Mouse (Mus musculus): ENCODE results near the gene Spock1. TPM values are rescaled to one million over a fixed set of nuclear protein-coding genes. Genes with fewer than 3 reads are reported as not detected.
"Not testable (repeated sequence)": the region's sequence is repeated elsewhere in the genome, so short reads cannot be mapped to it uniquely, and the experiment has no call there.

Spock1 gene
- polyA plus RNA-seq, 1 experiment from 2014 or later: 1.2 TPM

GRCm38 (mm10) chr13:57494838-57495237, 413.3 kb downstream of the Spock1 start:
- H3K4me3 ChIP-seq (ENCODE audit: low read depth, low read length): no peak overlapping the region
- no peak overlapping the region for H3K9ac ChIP-seq (ENCODE audit: low read length)
- no peak overlapping the region for H3K27ac ChIP-seq (replicated peaks; ENCODE audit: low read depth, low read length)
- ATAC-seq (ENCODE audit: insufficient number of reproducible peaks, low FRiP score, low TSS enrichment, low read depth): no peak
- WGBS: 45% methylated on average over 1 of the region's 1 CpGs
- no peaks in the 10 kb centered on the region for H3K36me3 ChIP-seq (ENCODE audit: control insufficient read depth, insufficient read depth, low read length)
- no peaks in the 10 kb centered on the region for H3K27me3 ChIP-seq (ENCODE audit: control insufficient read depth, insufficient read depth, low read length)
- H3K4me1 ChIP-seq (ENCODE audit: control insufficient read depth, insufficient read depth, low read length): no peaks in the 10 kb centered on the region
- DNase-seq (ENCODE audit: low spot score): no peak
- H3K4me2 ChIP-seq (ENCODE audit: low read depth, severe bottlenecking): no peak overlapping the region
- no peaks in the 10 kb centered on the region for H3K9me3 ChIP-seq (ENCODE audit: control insufficient read depth, low read length)

GRCm38 (mm10) chr13:57488926-57489325, 419.2 kb downstream of the Spock1 start:
- Histone ChIP-seq H3K4me1 (ENCODE audit: control insufficient read depth, insufficient read depth, low read length) (no peaks in the 10 kb centered on the region), H3K27me3 (ENCODE audit: control insufficient read depth, insufficient read depth, low read length) (no peaks in the 10 kb centered on the region), H3K9me3 (ENCODE audit: control insufficient read depth, low read length) (no peaks in the 10 kb centered on the region), H3K9ac (ENCODE audit: low read length) (no peak overlapping the region), H3K36me3 (ENCODE audit: control insufficient read depth, insufficient read depth, low read length) (no peaks in the 10 kb centered on the region), H3K4me2 (ENCODE audit: low read depth, severe bottlenecking) (no peak overlapping the region), H3K4me3 (ENCODE audit: low read depth, low read length) (no peak overlapping the region), H3K27ac (replicated peaks; ENCODE audit: low read depth, low read length) (no peak overlapping the region)
- WGBS: 79% methylated on average over 8 of the region's 8 CpGs
- DNase-seq (ENCODE audit: low spot score) (no peak), ATAC-seq (ENCODE audit: insufficient number of reproducible peaks, low FRiP score, low TSS enrichment, low read depth) (no peak)

GRCm38 (mm10) chr13:57484426-57485168, 423.5 kb downstream of the Spock1 start:
- Histone ChIP-seq H3K9ac (ENCODE audit: low read length) (no peak overlapping the region), H3K4me2 (ENCODE audit: low read depth, severe bottlenecking) (no peak overlapping the region), H3K27ac (replicated peaks; ENCODE audit: low read depth, low read length) (no peak overlapping the region), H3K9me3 (ENCODE audit: control insufficient read depth, low read length) (no peaks in the 10 kb centered on the region), H3K36me3 (ENCODE audit: control insufficient read depth, insufficient read depth, low read length) (no peaks in the 10 kb centered on the region), H3K4me3 (ENCODE audit: low read depth, low read length) (no peak overlapping the region), H3K4me1 (ENCODE audit: control insufficient read depth, insufficient read depth, low read length) (no peaks in the 10 kb centered on the region), H3K27me3 (ENCODE audit: control insufficient read depth, insufficient read depth, low read length) (no peaks in the 10 kb centered on the region)
- DNase-seq (ENCODE audit: low spot score): no peak
- no peak for ATAC-seq (ENCODE audit: insufficient number of reproducible peaks, low FRiP score, low TSS enrichment, low read depth)
- 85% methylated on average over 16 of the region's 16 CpGs for WGBS

GRCm38 (mm10) chr13:57476700-57477099, 431.4 kb downstream of the Spock1 start:
- H3K27ac ChIP-seq (replicated peaks; ENCODE audit: low read depth, low read length): no peak overlapping the region
- H3K36me3 ChIP-seq (ENCODE audit: control insufficient read depth, insufficient read depth, low read length): no peaks in the 10 kb centered on the region
- H3K4me2 ChIP-seq (ENCODE audit: low read depth, severe bottlenecking): no peak overlapping the region
- no peaks in the 10 kb centered on the region for H3K27me3 ChIP-seq (ENCODE audit: control insufficient read depth, insufficient read depth, low read length)
- H3K9ac ChIP-seq (ENCODE audit: low read length): no peak overlapping the region
- H3K9me3 ChIP-seq (ENCODE audit: control insufficient read depth, low read length): no peaks in the 10 kb centered on the region
- 21% methylated on average over 6 of the region's 6 CpGs for WGBS
- DNase-seq (ENCODE audit: low spot score) (peak; percentile 50), ATAC-seq (ENCODE audit: insufficient number of reproducible peaks, low FRiP score, low TSS enrichment, low read depth) (no peak)
- no peak overlapping the region for H3K4me3 ChIP-seq (ENCODE audit: low read depth, low read length)
- no peaks in the 10 kb centered on the region for H3K4me1 ChIP-seq (ENCODE audit: control insufficient read depth, insufficient read depth, low read length)

- DNase-seq (ENCODE audit: low spot score) (no peak), ATAC-seq (ENCODE audit: insufficient number of reproducible peaks, low FRiP score, low TSS enrichment, low read depth) (no peak)
- no peaks in the 10 kb centered on the region for H3K27me3 ChIP-seq (ENCODE audit: control insufficient read depth, insufficient read depth, low read length)
- H3K4me2 ChIP-seq (ENCODE audit: low read depth, severe bottlenecking): no peak overlapping the region
- H3K4me3 ChIP-seq (ENCODE audit: low read depth, low read length): no peak overlapping the region
- H3K9ac ChIP-seq (ENCODE audit: low read length): no peak overlapping the region
- H3K4me1 ChIP-seq (ENCODE audit: control insufficient read depth, insufficient read depth, low read length): no peaks in the 10 kb centered on the region
- no peaks in the 10 kb centered on the region for H3K36me3 ChIP-seq (ENCODE audit: control insufficient read depth, insufficient read depth, low read length)
- H3K27ac ChIP-seq (replicated peaks; ENCODE audit: low read depth, low read length): no peak overlapping the region
- no peaks in the 10 kb centered on the region for H3K9me3 ChIP-seq (ENCODE audit: control insufficient read depth, low read length)
- WGBS: 75% methylated on average over 2 of the region's 2 CpGs
Observed at GRCm38 (mm10) chr13:57474068-57474467, 434.1 kb downstream of the Spock1 start.

- not testable (repeated sequence) for H3K4me1 ChIP-seq (ENCODE audit: control insufficient read depth, insufficient read depth, low read length); H3K4me3 ChIP-seq (ENCODE audit: low read depth, low read length); H3K9ac ChIP-seq (ENCODE audit: low read length); H3K36me3 ChIP-seq (ENCODE audit: control insufficient read depth, insufficient read depth, low read length); H3K27ac ChIP-seq (replicated peaks; ENCODE audit: low read depth, low read length); DNase-seq (ENCODE audit: low spot score); H3K4me2 ChIP-seq (ENCODE audit: low read depth, severe bottlenecking); ATAC-seq (ENCODE audit: insufficient number of reproducible peaks, low FRiP score, low TSS enrichment, low read depth); H3K9me3 ChIP-seq (ENCODE audit: control insufficient read depth, low read length); H3K27me3 ChIP-seq (ENCODE audit: control insufficient read depth, insufficient read depth, low read length)
- WGBS: 85% methylated on average over 3 of the region's 4 CpGs
Observed at GRCm38 (mm10) chr13:57470922-57471321, 437.2 kb downstream of the Spock1 start.

GRCm38 (mm10) chr13:57459978-57460377, 448.2 kb downstream of the Spock1 start:
- ATAC-seq (ENCODE audit: insufficient number of reproducible peaks, low FRiP score, low TSS enrichment, low read depth) (no peak), DNase-seq (ENCODE audit: low spot score) (no peak)
- H3K9me3 ChIP-seq (ENCODE audit: control insufficient read depth, low read length): no peaks in the 10 kb centered on the region
- no peak overlapping the region for H3K27ac ChIP-seq (replicated peaks; ENCODE audit: low read depth, low read length)
- no peaks in the 10 kb centered on the region for H3K27me3 ChIP-seq (ENCODE audit: control insufficient read depth, insufficient read depth, low read length)
- WGBS: 83% methylated on average over 8 of the region's 8 CpGs
- H3K4me1 ChIP-seq (ENCODE audit: control insufficient read depth, insufficient read depth, low read length): no peaks in the 10 kb centered on the region
- no peaks in the 10 kb centered on the region for H3K36me3 ChIP-seq (ENCODE audit: control insufficient read depth, insufficient read depth, low read length)
- H3K4me2 ChIP-seq (ENCODE audit: low read depth, severe bottlenecking): no peak overlapping the region
- H3K4me3 ChIP-seq (ENCODE audit: low read depth, low read length): no peak overlapping the region
- H3K9ac ChIP-seq (ENCODE audit: low read length): no peak overlapping the region

GRCm38 (mm10) chr13:57450189-57450821, 457.8 kb downstream of the Spock1 start:
- no peak overlapping the region for H3K4me3 ChIP-seq (ENCODE audit: low read depth, low read length)
- peaks cover 24% of the 10 kb centered on the region for H3K4me1 ChIP-seq (ENCODE audit: control insufficient read depth, insufficient read depth, low read length)
- DNase-seq (ENCODE audit: low spot score) (peak; percentile 73), ATAC-seq (ENCODE audit: insufficient number of reproducible peaks, low FRiP score, low TSS enrichment, low read depth) (peak; percentile 82)
- no peak overlapping the region for H3K9ac ChIP-seq (ENCODE audit: low read length)
- 11% methylated on average over 11 of the region's 11 CpGs for WGBS
- no peaks in the 10 kb centered on the region for H3K9me3 ChIP-seq (ENCODE audit: control insufficient read depth, low read length)
- no peaks in the 10 kb centered on the region for H3K36me3 ChIP-seq (ENCODE audit: control insufficient read depth, insufficient read depth, low read length)
- 0 out of 2 replicates have a peak overlapping the region, but pooled peaks have one; percentile 1 for H3K4me2 ChIP-seq (ENCODE audit: low read depth, severe bottlenecking)
- H3K27me3 ChIP-seq (ENCODE audit: control insufficient read depth, insufficient read depth, low read length): no peaks in the 10 kb centered on the region
- peak overlapping the region; percentile 74 for H3K27ac ChIP-seq (replicated peaks; ENCODE audit: low read depth, low read length)

Data from limb, embryonic 11.5 days (tissue).